Comparison of ENCODE assay signal across 9 mouse cellular contexts in the genomic region with DNA sequence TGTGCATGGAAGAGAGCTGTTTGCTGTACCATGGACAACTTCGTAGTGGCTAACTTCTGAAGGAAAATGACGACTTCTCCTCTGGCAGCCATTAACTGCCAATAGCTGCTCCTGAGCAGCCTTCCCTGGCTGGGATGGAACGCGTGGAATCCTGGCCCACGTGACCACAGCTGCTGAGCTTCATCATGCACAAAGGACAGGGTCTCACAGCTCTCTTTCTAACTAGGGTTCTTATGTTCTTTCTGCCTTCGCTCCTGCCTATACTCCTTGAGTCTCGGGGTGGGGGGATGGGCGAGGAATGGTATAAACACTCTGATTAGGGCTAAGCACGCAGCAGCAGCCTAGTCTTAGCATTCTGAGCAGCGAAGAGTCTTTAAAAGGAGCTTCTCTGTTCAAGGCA. TPM values are rescaled to one million over a fixed set of nuclear protein-coding genes. Genes with fewer than 3 reads are reported as not detected.
DNase-seq lines count a peak whose midpoint lies in the region; ATAC-seq lines count a peak whose summit lies in the region.
"Had no signal": no experiment of that assay in that cellular context is flagged by ENCODE, and none has a peak within 500 bp of the region (broad histone marks: within the 10 kb centered on the region; RNA-seq: fewer than 3 reads in every experiment).

No protein-coding gene starts in this region.

- peak; percentile 58 for ATAC-seq in kidney, embryonic 16.5 days (ENCODE audit: low FRiP score, low TSS enrichment)
- ATAC-seq in midbrain, embryonic 16.5 days, result 0 out of 2 replicates have a peak, but pooled peaks have one; percentile 21
- ATAC-seq in erythroblast, adult 5-6 weeks (replicated peaks; ENCODE audit: low FRiP score, poor library complexity, severe bottlenecking), result no peak

- WGBS in heart, embryonic 10.5 days, result 35% methylated on average over 10 of the region's 10 CpGs
- 41% methylated on average over 10 of the region's 10 CpGs for WGBS in kidney, embryonic 16.5 days
- WGBS in midbrain, embryonic 16.5 days, result 37% methylated on average over 10 of the region's 10 CpGs

- H3K4me3 ChIP-seq in heart, embryonic 10.5 days, result no peak overlapping the region
- no peak overlapping the region for H3K4me3 ChIP-seq in kidney, embryonic 16.5 days (ENCODE audit: low read length)
- H3K4me3 ChIP-seq in midbrain, embryonic 16.5 days (ENCODE audit: low read depth, low read length), result no peak overlapping the region

- no peaks in the 10 kb centered on the region for H3K9me3 ChIP-seq in heart, embryonic 10.5 days
- no peaks in the 10 kb centered on the region for H3K9me3 ChIP-seq in kidney, embryonic 16.5 days (ENCODE audit: low read length)
- no peaks in the 10 kb centered on the region for H3K9me3 ChIP-seq in midbrain, embryonic 16.5 days (replicated peaks; ENCODE audit: control insufficient read depth, low read length, poor library complexity, severe bottlenecking)

- no peak for DNase-seq in heart, embryonic 10.5 days (ENCODE audit: low spot score)
- DNase-seq in heart, adult 8-10 months (ENCODE audit: low spot score), result no peak
- DNase-seq in embryo, embryonic 11 days, result peak; percentile 51
- no peak for DNase-seq in left cerebral cortex, postnatal 4 days
- no peak for DNase-seq in right cerebral cortex, adult 18-20 months
- DNase-seq: B cell, adult 2 months had no signal

- H3K4me2 ChIP-seq in kidney, embryonic 16.5 days (replicated peaks; ENCODE audit: low read depth, low read length), result no peak overlapping the region
- H3K4me2 ChIP-seq in midbrain, embryonic 16.5 days (ENCODE audit: low read length), result no peak overlapping the region

- peaks cover 21% of the 10 kb centered on the region for H3K4me1 ChIP-seq in heart, embryonic 10.5 days
- H3K4me1 ChIP-seq in kidney, embryonic 16.5 days (ENCODE audit: insufficient read depth, low read length), result 0 out of 2 replicates have a peak, but pooled peaks cover 14% of the 10 kb centered on the region
- no peaks in the 10 kb centered on the region for H3K4me1 ChIP-seq in midbrain, embryonic 16.5 days (ENCODE audit: control insufficient read depth, insufficient read depth, low read length)

- intact Hi-C loops in left cerebral cortex, postnatal 4 days (cut with DNase I), result no loop called here

- no peaks in the 10 kb centered on the region for H3K36me3 ChIP-seq in heart, embryonic 10.5 days
- no peaks in the 10 kb centered on the region for H3K36me3 ChIP-seq in kidney, embryonic 16.5 days (ENCODE audit: insufficient read depth, low read length)
- H3K36me3 ChIP-seq in midbrain, embryonic 16.5 days (ENCODE audit: control insufficient read depth, insufficient read depth, low read length), result no peaks in the 10 kb centered on the region

- H3K27ac ChIP-seq in heart, embryonic 10.5 days, result peak overlapping the region; percentile 84
- H3K27ac ChIP-seq in kidney, embryonic 16.5 days (ENCODE audit: low read length), result no peak overlapping the region
- no peak overlapping the region for H3K27ac ChIP-seq in midbrain, embryonic 16.5 days (ENCODE audit: low read length)

- no peaks in the 10 kb centered on the region for H3K27me3 ChIP-seq in heart, embryonic 10.5 days (ENCODE audit: insufficient read depth, poor library complexity, severe bottlenecking)
- no peaks in the 10 kb centered on the region for H3K27me3 ChIP-seq in kidney, embryonic 16.5 days (ENCODE audit: insufficient read depth, low read length)
- H3K27me3 ChIP-seq in midbrain, embryonic 16.5 days (ENCODE audit: control insufficient read depth, insufficient read depth, low read depth, low read length), result no peaks in the 10 kb centered on the region

- no peak overlapping the region for H3K9ac ChIP-seq in kidney, embryonic 16.5 days (replicated peaks; ENCODE audit: low read length)
- H3K9ac ChIP-seq in midbrain, embryonic 16.5 days (ENCODE audit: low read depth, low read length), result no peak overlapping the region

RNA-seq across cellular contexts. Expression of a gene that starts 2.0 kb away (rescaled TPM):
- 1.6 and 3.6 TPM in 2 replicates for polyA plus RNA-seq in heart, embryonic 10.5 days (2016; fragmentation: Nextera tagmentation; extraction: Ambion mirVana)
- total RNA-seq in heart, adult 8-10 months (2022), result 10 to 100 TPM; 10.4 to 16.8 (median 13.0) TPM
- polyA plus RNA-seq in kidney, embryonic 16.5 days (2015; fragmentation: Nextera tagmentation; extraction: Ambion mirVana), result 6.3 and 8.6 TPM in 2 replicates
- polyA plus RNA-seq in midbrain, embryonic 16.5 days (2015; fragmentation: Nextera tagmentation; extraction: Ambion mirVana), result 4.0 and 5.0 TPM in 2 replicates
- 1.0 TPM in 1 of 2 replicates, not detected in the other for total RNA-seq in erythroblast, adult 5-6 weeks (2015; ENCODE audit: low replicate concordance)
- total RNA-seq in erythroblast, adult 5-6 weeks (2017; ENCODE audit: low replicate concordance), result 0.28 and 1.1 TPM in 2 replicates
- 1 to 10 TPM; 4.0 to 5.1 TPM for total RNA-seq in left cerebral cortex, postnatal 4 days (2021)

RNA-seq across cellular contexts. Expression of a gene that starts 20.8 kb away (rescaled TPM):
- 29.3 and 31.6 TPM in 2 replicates for polyA plus RNA-seq in heart, embryonic 10.5 days (2016; fragmentation: Nextera tagmentation; extraction: Ambion mirVana)
- 10 to 100 TPM; 36.4 to 44.5 (median 39.8) TPM for total RNA-seq in heart, adult 8-10 months (2022)
- polyA plus RNA-seq in kidney, embryonic 16.5 days (2015; fragmentation: Nextera tagmentation; extraction: Ambion mirVana), result 30.3 and 32.2 TPM in 2 replicates
- 35.1 and 39.7 TPM in 2 replicates for polyA plus RNA-seq in midbrain, embryonic 16.5 days (2015; fragmentation: Nextera tagmentation; extraction: Ambion mirVana)
- 11.0 and 17.8 TPM in 2 replicates for total RNA-seq in erythroblast, adult 5-6 weeks (2015; ENCODE audit: low replicate concordance)
- total RNA-seq in erythroblast, adult 5-6 weeks (2017; ENCODE audit: low replicate concordance), result 12.3 and 14.7 TPM in 2 replicates
- 10 to 100 TPM; 85.2 to 93.9 TPM for total RNA-seq in left cerebral cortex, postnatal 4 days (2021)
